Mouse (Mus musculus) heart, postnatal 0 days (tissue): Measurements from ENCODE around the gene Gpx3.

Experiments
- CTCF ChIP-seq: IDR thresholded peaks from 2 replicates; pipeline ENCODE4 v1.5.1; 2016; ENCODE audit warnings: antibody characterized with exemption, control low read depth, low read depth
- EP300 ChIP-seq: IDR thresholded peaks from 2 replicates; pipeline ENCODE4 v1.6.1; 2016; ENCODE audit warnings: antibody characterized with exemption, low read depth

GRCm38 (mm10) chr11:54902333-54903323 is at the start of gene Gpx3:
- TF ChIP-seq CTCF (no peak), EP300 (no peak)
